Mouse (Mus musculus) bone marrow, adult 2 months (tissue): Measurements from ENCODE around the gene March4. TPM values are rescaled to one million over a fixed set of nuclear protein-coding genes. Genes with fewer than 3 reads are reported as not detected.

ENCODE experiments used
- H3K27ac ChIP-seq: fragments of 200-500 bp; 2 replicates; pipeline ENCODE4 v1.5.1; 2012; ENCODE audit warnings: low read depth, mild to moderate bottlenecking, control low read depth, inconsistent platforms, low read length; ENCODE audit not compliant: control insufficient read depth, poor library complexity, insufficient read depth
- H3K4me1 ChIP-seq: fragments of 200-500 bp; 2 replicates; pipeline ENCODE4 v1.6.1; 2011; ENCODE audit warnings: low read length; ENCODE audit not compliant: control insufficient read depth, insufficient read depth
- H3K4me3 ChIP-seq: fragments of 200-500 bp; replicated peaks from 2 replicates; pipeline ENCODE3; 2011; ENCODE audit warnings: mild to moderate bottlenecking, low read depth, low read length, control low read depth; ENCODE audit not compliant: control insufficient read depth
- CTCF ChIP-seq: fragments of 200-500 bp; IDR thresholded peaks from 2 replicates; pipeline ENCODE4 v1.5.1; 2011; ENCODE audit warnings: low read length, control low read depth; ENCODE audit not compliant: control insufficient read depth, insufficient read depth
- POLR2A ChIP-seq: fragments of 200-500 bp; IDR thresholded peaks from 2 replicates; pipeline ENCODE4 v1.6.1; 2011; ENCODE audit warnings: low read depth, mild to moderate bottlenecking, control low read depth, low read length, borderline replicate concordance; ENCODE audit not compliant: control insufficient read depth
- WGBS: fragments of 180-500 bp; shearing (Covaris S2); methylation state at CpG from one replicate; pipeline ENCODE4 v1.1.7; 2018; 5-methylcytosine and 5-hydroxymethylcytosine counted together
- polyA plus RNA-seq: library from polyadenylated mRNA; stranded (reverse); fragments of >200 nt; gene quantifications from 2 replicates; pipeline ENCODE4 v1.2.4, GENCODE M21; 2011; ENCODE audit warnings: low replicate concordance; ENCODE audit not compliant: missing spikeins, insufficient read depth, insufficient read length

March4 gene
- not detected in 2 replicates for polyA plus RNA-seq

- WGBS, result 3% methylated on average over 41 of the region's 41 CpGs
- TF ChIP-seq CTCF (no peak), POLR2A (no peak)
- Histone ChIP-seq H3K4me3 (no peak within 1 kb of the TSS), H3K27ac (no peak within 1 kb of the TSS; the same call in 1 of the 2 replicates), H3K4me1 (no peaks in the 10 kb centered on the region; the same call in 1 of the 2 replicates)
Observed at GRCm38 (mm10) chr1:72536611-72537351, at the start of gene March4. Gene March4 (minus strand): TSS chr1:72536930.

GRCm38 (mm10) chr1:72585971-72586875, 49.5 kb upstream of the March4 start:
- no peak for TF ChIP-seq CTCF
- no peak for TF ChIP-seq POLR2A
- 92% methylated on average over 17 of the region's 17 CpGs for WGBS
- Histone ChIP-seq H3K4me1 (no peaks in the 10 kb centered on the region; the same call in 1 of the 2 replicates), H3K4me3 (no peak overlapping the region), H3K27ac (no peak overlapping the region)

DNA sequence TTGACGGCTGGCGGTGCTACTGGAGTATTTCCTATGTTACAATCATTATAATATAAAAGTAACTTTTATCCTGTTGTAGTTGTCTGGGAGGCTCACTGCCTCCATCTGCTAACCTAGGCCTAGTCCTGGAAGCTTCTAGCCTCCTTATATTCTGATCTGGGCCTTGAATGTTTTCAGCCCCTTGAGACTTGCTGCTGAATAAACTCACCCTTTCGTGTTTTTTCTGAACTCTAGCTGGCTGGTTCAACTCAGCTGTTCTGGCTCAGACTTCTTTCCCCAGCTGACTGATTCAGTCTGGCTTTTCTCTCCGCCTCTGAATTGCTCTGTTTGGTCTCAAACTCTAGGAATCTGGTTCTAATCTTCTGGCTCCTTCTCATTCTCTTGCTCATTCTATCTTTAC, 47.2 kb upstream of the March4 start:
- no peak overlapping the region for H3K27ac ChIP-seq
- no peaks in the 10 kb centered on the region; the same call in 1 of the 2 replicates for H3K4me1 ChIP-seq
- no peak overlapping the region for H3K4me3 ChIP-seq
- 72% methylated on average over 4 of the region's 4 CpGs for WGBS
- TF ChIP-seq POLR2A (no peak), CTCF (no peak)

DNA sequence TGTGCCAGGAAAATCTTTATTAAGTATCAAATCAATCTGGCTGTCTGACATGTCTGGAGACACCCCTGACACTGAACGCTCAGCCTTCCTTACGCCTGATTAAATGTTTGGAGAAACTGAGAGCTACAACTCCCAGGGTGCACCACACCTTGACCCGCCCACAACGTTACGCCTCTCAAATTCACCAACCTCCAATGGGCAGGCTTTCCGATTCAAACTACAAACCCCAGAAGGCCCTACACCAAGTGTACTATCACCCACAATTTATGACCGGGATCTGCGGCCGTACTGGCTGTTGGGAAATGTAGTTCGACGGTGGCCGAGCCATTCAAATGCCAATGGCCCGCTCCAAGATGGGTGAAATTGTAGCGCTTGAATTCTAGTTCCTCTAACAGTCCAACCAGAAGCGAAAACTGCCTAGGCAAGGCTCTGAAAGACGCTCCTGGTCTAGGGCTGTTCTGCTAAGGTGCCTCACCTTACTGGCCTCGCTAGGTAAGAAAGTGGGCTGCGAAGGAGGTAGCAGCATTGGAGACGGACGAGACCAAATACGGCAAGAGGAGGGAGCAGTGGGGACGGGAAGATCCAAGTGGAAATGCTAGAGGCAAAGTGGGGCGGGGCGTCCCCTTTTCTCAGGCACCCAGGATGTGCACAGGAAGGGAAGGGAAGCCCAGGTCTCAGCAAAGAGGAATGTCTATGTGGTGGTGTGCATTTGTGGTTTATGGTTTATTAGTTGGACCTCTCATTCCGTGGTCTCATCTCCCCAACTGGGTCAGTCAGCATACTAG, 46.4 kb upstream of the March4 start, which contains the start of gene Smarcal1:
Gene Smarcal1 (plus strand): TSS at position 305 of the 785 bp plus-strand sequence.
- peak within 1 kb of the TSS; percentile 38 for H3K27ac ChIP-seq
- H3K4me1 ChIP-seq, result no peaks in the 10 kb centered on the region; the same call in 1 of the 2 replicates
- TF ChIP-seq POLR2A (no peak), CTCF (no peak)
- H3K4me3 ChIP-seq, result peak within 1 kb of the TSS; percentile 86
- under 1% methylated on average over 25 of the region's 25 CpGs for WGBS

DNA sequence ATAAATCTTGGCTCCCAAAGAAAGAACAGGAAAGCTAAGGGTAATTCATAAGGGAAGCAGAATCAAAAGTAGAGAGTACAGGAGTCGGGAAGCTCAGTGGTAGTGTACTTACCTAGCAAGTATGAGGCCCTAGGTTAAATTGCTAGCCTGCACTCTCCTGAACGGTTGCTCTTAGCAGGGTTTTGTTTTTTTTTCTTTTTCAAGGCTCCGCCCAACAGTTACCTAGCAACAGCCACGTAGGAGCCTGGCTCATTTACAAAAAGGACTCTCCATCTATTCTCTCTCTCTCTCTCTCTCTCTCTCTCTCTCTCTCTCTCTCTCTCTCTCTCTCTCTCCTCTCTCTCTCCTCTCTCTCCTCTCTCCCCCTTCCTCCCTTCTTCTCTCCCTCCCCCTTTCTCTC, 42.1 kb upstream of the March4 start:
- H3K27ac ChIP-seq, result no peak overlapping the region
- TF ChIP-seq POLR2A (no peak), CTCF (no peak)
- H3K4me3 ChIP-seq, result no peak overlapping the region
- H3K4me1 ChIP-seq, result no peaks in the 10 kb centered on the region; the same call in 1 of the 2 replicates
- WGBS, result 32% methylated on average over 4 of the region's 4 CpGs

- no peaks in the 10 kb centered on the region; the same call in 1 of the 2 replicates for H3K4me1 ChIP-seq
- H3K27ac ChIP-seq, result no peak overlapping the region
- no peak for TF ChIP-seq POLR2A
- no peak for TF ChIP-seq CTCF
- no peak overlapping the region for H3K4me3 ChIP-seq
- 29% methylated on average over 15 of the region's 15 CpGs for WGBS
Observed at GRCm38 (mm10) chr1:72578351-72578750, 41.6 kb upstream of the March4 start.

- WGBS, result 69% methylated on average over 12 of the region's 12 CpGs
- Histone ChIP-seq H3K27ac (no peak overlapping the region), H3K4me3 (no peak overlapping the region), H3K4me1 (no peaks in the 10 kb centered on the region; the same call in 1 of the 2 replicates)
- no peak for TF ChIP-seq POLR2A
- no peak for TF ChIP-seq CTCF
Observed at GRCm38 (mm10) chr1:72577481-72577922, 40.8 kb upstream of the March4 start.

- Histone ChIP-seq H3K4me3 (no peak overlapping the region), H3K27ac (no peak overlapping the region), H3K4me1 (no peaks in the 10 kb centered on the region; the same call in 1 of the 2 replicates)
- no peak for TF ChIP-seq POLR2A
- TF ChIP-seq CTCF, result peak; percentile 28; the same call in 1 of the 2 replicates
- 33% methylated on average over 4 of the region's 4 CpGs for WGBS
Observed at GRCm38 (mm10) chr1:72575121-72575520, 38.4 kb upstream of the March4 start.
